Mouse (Mus musculus) megakaryocyte, embryonic 14.5 days (primary cell): ENCODE measurements at regions not wholly inside any gene's neighbourhood (a gene's known extent, or its start where the extent isn't known, plus 50 kb on each side); places are given as distances from the start of the nearest gene placed in this dataset.

Source experiments
- FLI1 ChIP-seq: IDR thresholded peaks from 2 replicates; pipeline ENCODE4 v1.6.1; 2012; ENCODE audit warnings: low read length, inconsistent platforms, mixed read lengths
- GATA1 ChIP-seq: IDR thresholded peaks from 3 replicates; pipeline ENCODE4 v1.6.1; 2012; ENCODE audit warnings: mixed read lengths, low read length, inconsistent platforms, borderline replicate concordance

DNA sequence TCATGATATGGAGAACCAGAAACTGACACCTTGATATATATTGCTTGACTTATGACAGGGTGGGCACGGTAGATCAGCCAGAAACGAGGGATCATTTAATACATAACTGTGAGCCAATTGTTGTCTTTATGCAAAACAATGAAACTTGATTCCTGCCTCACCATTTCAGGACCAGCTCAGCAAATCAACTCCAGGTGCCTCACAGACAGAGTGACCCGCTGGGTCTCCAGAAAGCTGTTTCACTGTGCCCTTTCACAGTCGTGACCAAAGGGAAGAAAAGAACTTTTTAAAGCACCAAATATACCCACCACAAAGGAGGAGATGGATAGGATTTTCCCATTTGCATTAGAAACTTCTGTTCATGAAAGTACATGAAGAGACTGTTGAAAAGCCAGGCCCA is 443.0 kb upstream of the Mki67 start:
- TF ChIP-seq GATA1 (no peak), FLI1 (no peak)
